Mouse (Mus musculus): ENCODE measurements around the gene Etl4.

- TF ChIP-seq HCFC1 (IDR thresholded peaks at IDR 0.05; ENCODE audit: borderline replicate concordance, insufficient read depth, low read length) (no peak), ZC3H11A (IDR thresholded peaks at IDR 0.05; ENCODE audit: borderline replicate concordance, low read depth, low read length) (no peak)
These were observed 694.4 kb downstream of the Etl4 start for GRCm38 (mm10) chr2:20603991-20604390.

All from ES-E14 (cell line).